Mouse (Mus musculus) lung, postnatal 0 days (tissue): ENCODE measurements around the gene Rps3a1. TPM values are rescaled to one million over a fixed set of nuclear protein-coding genes. Genes with fewer than 3 reads are reported as not detected.

Experiments
- ATAC-seq: fragments of 200-750 bp; cut with Nextera tagmentation; 2 replicates; pipeline ENCODE4 v1.8.0; 2017; ENCODE audit warnings: moderate library complexity
- DNase-seq: peaks from one replicate; pipeline ENCODE4 v3.0.0-alpha.2; 2016; ENCODE audit warnings: low spot score
- H3K27ac ChIP-seq: fragments of 300-500 bp; sonication (generic); 2 replicates; pipeline ENCODE4 v1.5.1; 2014; ENCODE audit warnings: antibody characterized with exemption, mild to moderate bottlenecking, low read length, mixed read lengths
- H3K27me3 ChIP-seq: fragments of 300-500 bp; sonication (generic); replicated peaks from 2 replicates; pipeline ENCODE4 v1.6.1; 2014; ENCODE audit warnings: low read length, mixed read lengths; ENCODE audit not compliant: insufficient read depth
- H3K36me3 ChIP-seq: fragments of 300-500 bp; sonication (generic); 2 replicates; pipeline ENCODE4 v1.6.1; 2014; ENCODE audit warnings: low read length, mixed read lengths; ENCODE audit not compliant: insufficient read depth
- H3K4me1 ChIP-seq: fragments of 300-500 bp; sonication (generic); 2 replicates; pipeline ENCODE4 v1.6.1; 2014; ENCODE audit warnings: antibody characterized with exemption, low read depth, low read length, mixed read lengths; ENCODE audit not compliant: insufficient read depth
- H3K4me2 ChIP-seq: fragments of 300-500 bp; sonication (generic); replicated peaks from 2 replicates; pipeline ENCODE4 v1.6.1; 2014; ENCODE audit warnings: low read depth, mild to moderate bottlenecking, low read length, moderate library complexity, mixed read lengths
- H3K4me3 ChIP-seq: fragments of 300-500 bp; sonication (generic); 2 replicates; pipeline ENCODE4 v1.5.1; 2014; ENCODE audit warnings: low read depth, low read length
- H3K9ac ChIP-seq: fragments of 300-500 bp; sonication (generic); replicated peaks from 2 replicates; pipeline ENCODE4 v1.6.1; 2014; ENCODE audit warnings: low read depth, mild to moderate bottlenecking
- H3K9me3 ChIP-seq: fragments of 300-500 bp; sonication (generic); 2 replicates; pipeline ENCODE4 v1.6.1; 2016; ENCODE audit warnings: low read length, mixed read lengths
- CTCF ChIP-seq: IDR thresholded peaks from 2 replicates; pipeline ENCODE4 v1.5.1; 2016; ENCODE audit warnings: antibody characterized with exemption, mild to moderate bottlenecking
- EP300 ChIP-seq: IDR thresholded peaks from 2 replicates; pipeline ENCODE4 v1.6.1; 2016; ENCODE audit warnings: antibody characterized with exemption, mild to moderate bottlenecking, control low read depth
- WGBS: fragments of 180-500 bp; shearing (Covaris S2); extraction: QIAGEN DNeasy Blood & Tissue Kit; methylation state at CpG from one replicate; pipeline ENCODE4 v1.1.7; 2014; 5-methylcytosine and 5-hydroxymethylcytosine counted together
- polyA plus RNA-seq: library from polyadenylated mRNA; unstranded; fragments of >200 nt; fragmentation: Nextera tagmentation; extraction: Ambion mirVana; gene quantifications from 2 replicates; pipeline ENCODE4 v1.2.1, GENCODE M21; 2015

Rps3a1 gene
- polyA plus RNA-seq, 1 experiment from 2014 or later, result 946 TPM

DNA sequence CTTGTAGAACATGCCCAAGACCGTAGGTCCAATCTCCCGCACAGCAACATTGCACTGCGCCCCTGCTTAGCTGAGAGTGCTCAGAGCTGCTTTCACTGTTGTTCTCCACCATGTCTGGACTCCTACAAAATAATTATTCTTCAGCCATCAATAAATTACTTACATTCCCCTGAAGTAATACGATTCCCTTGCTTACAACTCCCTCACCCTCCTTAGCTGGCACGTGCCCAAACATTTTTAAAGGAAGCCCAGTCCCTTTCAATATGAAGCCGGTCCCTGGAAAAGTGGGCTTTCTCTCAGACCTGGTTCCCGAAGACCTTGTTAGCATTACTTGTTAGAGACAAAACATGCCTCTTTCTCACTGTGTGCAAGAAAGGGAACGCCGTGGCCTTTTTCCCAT, 7.0 kb upstream of the Rps3a1 start:
- Histone ChIP-seq H3K36me3 (no peaks in the 10 kb centered on the region), H3K9me3 (no peaks in the 10 kb centered on the region), H3K4me1 (no peaks in the 10 kb centered on the region), H3K4me3 (no peak overlapping the region), H3K27me3 (no peaks in the 10 kb centered on the region), H3K27ac (no peak overlapping the region), H3K4me2 (no peak overlapping the region), H3K9ac (no peak overlapping the region)
- no peak for TF ChIP-seq EP300
- TF ChIP-seq CTCF, result no peak
- ATAC-seq (no peak), DNase-seq (no peak)
- WGBS, result 72% methylated on average over 9 of the region's 9 CpGs

DNA sequence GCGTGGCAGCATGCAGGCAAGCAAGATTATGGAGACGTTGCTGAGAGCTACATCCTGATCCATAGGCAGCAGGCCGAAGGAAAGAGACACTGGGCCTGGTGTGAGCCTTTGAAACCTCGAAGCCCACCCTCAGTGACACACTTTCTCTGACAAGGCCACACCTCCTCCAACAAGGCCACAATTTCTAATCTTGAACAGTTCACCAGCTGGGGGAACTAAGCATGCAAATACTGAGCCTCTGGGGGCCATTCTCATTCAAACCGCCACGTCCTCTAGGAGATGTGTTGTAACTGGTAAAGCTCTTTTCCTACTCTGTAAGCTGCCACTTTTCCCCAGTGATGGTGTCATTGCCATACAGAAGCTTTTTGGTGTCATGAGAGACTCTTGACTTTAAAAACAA, 6.6 kb upstream of the Rps3a1 start:
- 84% methylated on average over 6 of the region's 6 CpGs for WGBS

GRCm38 (mm10) chr3:86143343-86143742, 841 bp upstream of the Rps3a1 start:
- H3K36me3 ChIP-seq, result peaks cover 13% of the 10 kb centered on the region; the same call in 1 of the 2 replicates
- no peak for DNase-seq
- H3K27ac ChIP-seq, result no peak overlapping the region
- no peak for ATAC-seq
- H3K9ac ChIP-seq, result no peak overlapping the region
- H3K9me3 ChIP-seq, result no peaks in the 10 kb centered on the region
- H3K4me1 ChIP-seq, result peaks cover 3% of the 10 kb centered on the region; the same call in 1 of the 2 replicates
- no peak for TF ChIP-seq EP300
- no peak for TF ChIP-seq CTCF
- no peaks in the 10 kb centered on the region for H3K27me3 ChIP-seq
- no peak overlapping the region for H3K4me3 ChIP-seq
- WGBS, result 76% methylated on average over 6 of the region's 6 CpGs
- no peak overlapping the region for H3K4me2 ChIP-seq

More for the DNA sequence above, 6.6 kb upstream of the Rps3a1 start:
- Histone ChIP-seq H3K9me3 (no peaks in the 10 kb centered on the region), H3K4me3 (no peak overlapping the region), H3K36me3 (no peaks in the 10 kb centered on the region), H3K27ac (no peak overlapping the region), H3K4me1 (no peaks in the 10 kb centered on the region), H3K27me3 (no peaks in the 10 kb centered on the region), H3K4me2 (no peak overlapping the region), H3K9ac (no peak overlapping the region)
- no peak for ATAC-seq
- no peak for TF ChIP-seq EP300
- no peak for TF ChIP-seq CTCF
- no peak for DNase-seq

- no peak for ATAC-seq
- Histone ChIP-seq H3K9me3 (no peaks in the 10 kb centered on the region), H3K27ac (no peak overlapping the region), H3K4me1 (peaks cover 3% of the 10 kb centered on the region; the same call in 1 of the 2 replicates), H3K27me3 (no peaks in the 10 kb centered on the region), H3K4me3 (no peak overlapping the region), H3K9ac (no peak overlapping the region), H3K36me3 (peaks cover 17% of the 10 kb centered on the region; the same call in 1 of the 2 replicates), H3K4me2 (no peak overlapping the region)
- TF ChIP-seq CTCF, result no peak
- no peak for TF ChIP-seq EP300
- WGBS, result 37% methylated on average over 6 of the region's 6 CpGs
- DNase-seq, result peak; percentile 7
Observed at GRCm38 (mm10) chr3:86142934-86143317, 424 bp upstream of the Rps3a1 start.

DNA sequence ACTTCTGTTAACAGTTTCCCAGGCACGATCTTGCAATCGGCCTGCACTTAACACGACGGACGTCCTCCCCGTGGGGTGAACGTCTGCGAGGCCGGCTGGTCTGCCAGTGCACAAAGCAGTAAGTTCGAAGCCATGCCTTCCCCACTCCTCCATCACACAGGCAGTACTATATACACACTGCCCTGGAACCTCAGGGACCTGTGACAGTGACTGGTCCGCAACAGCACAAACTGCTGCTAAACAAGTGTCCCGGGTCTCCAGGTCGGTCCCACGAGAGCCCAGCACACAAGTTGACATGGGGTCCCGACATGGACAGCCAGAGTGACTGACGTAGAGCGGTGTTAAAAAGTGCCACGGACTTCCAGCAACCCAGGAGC, 628 bp downstream of the Rps3a1 start:
- Histone ChIP-seq H3K4me1 (peaks cover 3% of the 10 kb centered on the region; the same call in 1 of the 2 replicates), H3K36me3 (peaks cover 25% of the 10 kb centered on the region), H3K4me2 (peak overlapping the region; percentile 83), H3K9me3 (no peaks in the 10 kb centered on the region), H3K27me3 (no peaks in the 10 kb centered on the region), H3K27ac (peak overlapping the region; percentile 90), H3K4me3 (peak overlapping the region; percentile 90), H3K9ac (peak overlapping the region; percentile 97)
- WGBS, result 0% methylated on average over 18 of the region's 18 CpGs
- DNase-seq (no peak), ATAC-seq (no peak; the same call in 1 of the 2 replicates)
- no peak for TF ChIP-seq CTCF

GRCm38 (mm10) chr3:86141366-86141765, 1.1 kb downstream of the Rps3a1 start:
- Histone ChIP-seq H3K9ac (peak overlapping the region; percentile 97), H3K36me3 (peaks cover 27% of the 10 kb centered on the region), H3K9me3 (no peaks in the 10 kb centered on the region), H3K27me3 (no peaks in the 10 kb centered on the region), H3K27ac (0 out of 2 replicates have a peak overlapping the region, but pooled peaks have one; percentile 90), H3K4me1 (peaks cover 3% of the 10 kb centered on the region; the same call in 1 of the 2 replicates), H3K4me3 (peak overlapping the region; percentile 90), H3K4me2 (peak overlapping the region; percentile 83)
- TF ChIP-seq EP300 (no peak), CTCF (no peak)
- ATAC-seq (no peak), DNase-seq (peak; percentile 37)
- WGBS, result 2% methylated on average over 7 of the region's 7 CpGs

DNA sequence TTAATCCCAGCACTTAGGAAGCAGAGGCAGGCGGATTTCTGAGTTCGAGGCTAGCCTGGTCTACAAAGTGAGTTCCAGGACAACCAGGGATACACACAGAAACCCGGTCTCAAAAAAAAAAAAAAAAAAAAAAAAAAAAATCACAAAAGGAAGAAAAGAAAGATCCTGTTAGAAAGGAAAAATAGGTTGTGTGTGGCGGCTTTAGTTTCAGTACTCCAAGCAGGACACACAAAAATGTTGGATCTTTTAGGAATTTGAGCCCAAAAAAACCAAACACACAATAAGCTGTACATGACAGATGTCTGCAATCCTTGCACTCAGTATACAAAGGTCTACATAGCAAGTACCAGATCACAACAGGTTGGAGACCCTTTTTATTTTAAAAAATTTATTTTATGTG, 2.8 kb downstream of the Rps3a1 start:
- H3K9me3 ChIP-seq, result no peaks in the 10 kb centered on the region
- H3K4me2 ChIP-seq, result no peak overlapping the region
- peaks cover 34% of the 10 kb centered on the region for H3K36me3 ChIP-seq
- H3K9ac ChIP-seq, result no peak overlapping the region
- 91% methylated on average over 4 of the region's 4 CpGs for WGBS
- H3K27me3 ChIP-seq, result no peaks in the 10 kb centered on the region
- TF ChIP-seq CTCF (no peak), EP300 (no peak)
- H3K4me1 ChIP-seq, result peaks cover 3% of the 10 kb centered on the region; the same call in 1 of the 2 replicates
- H3K4me3 ChIP-seq, result no peak overlapping the region
- H3K27ac ChIP-seq, result no peak overlapping the region
- DNase-seq, result no peak
- ATAC-seq, result no peak
